Mouse (Mus musculus): ENCODE measurements around the gene Erbb4.

Erbb4 gene

DNA sequence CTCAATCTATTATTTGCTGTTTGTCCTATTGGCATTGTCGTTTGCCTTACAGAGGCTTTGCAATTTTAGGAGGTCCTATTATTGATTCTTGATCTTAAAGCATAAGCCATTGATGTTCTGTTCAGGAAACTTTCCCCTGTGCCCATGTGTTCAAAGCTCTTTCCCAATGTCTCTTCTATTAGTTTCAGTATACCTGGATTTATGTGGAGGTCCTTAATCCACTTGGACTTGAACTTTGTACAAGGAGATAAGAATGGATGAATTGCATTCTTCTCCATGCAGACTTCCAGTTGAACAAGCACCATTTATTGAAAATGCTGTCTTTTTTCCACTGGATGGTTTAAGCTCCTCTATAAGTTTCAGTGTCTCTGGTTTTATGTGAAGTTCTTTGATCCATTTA lies 536.9 kb downstream of the Erbb4 start:
- no peak for DNase-seq (ENCODE audit: low read depth, low spot score)

DNA sequence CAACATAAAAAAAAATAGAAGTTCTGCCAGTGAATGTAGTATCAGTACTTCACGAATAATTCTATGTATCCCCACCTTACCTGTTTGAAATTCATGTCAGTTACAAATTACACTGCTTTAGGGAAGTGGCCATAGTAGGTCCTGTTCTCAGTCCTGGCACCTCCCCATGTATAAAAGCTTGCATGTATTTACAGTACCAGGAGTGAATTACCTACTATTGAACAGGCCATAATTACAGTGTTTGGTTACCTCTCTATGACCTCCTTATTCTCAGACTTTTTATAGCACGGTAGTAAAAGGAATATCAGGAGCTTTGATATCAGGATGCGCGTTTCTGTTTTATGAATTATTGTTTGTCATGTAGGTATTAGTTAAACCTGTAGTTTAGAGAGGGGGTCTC lies 564.9 kb downstream of the Erbb4 start:
- DNase-seq (ENCODE audit: low read depth, low spot score) = no peak

DNA sequence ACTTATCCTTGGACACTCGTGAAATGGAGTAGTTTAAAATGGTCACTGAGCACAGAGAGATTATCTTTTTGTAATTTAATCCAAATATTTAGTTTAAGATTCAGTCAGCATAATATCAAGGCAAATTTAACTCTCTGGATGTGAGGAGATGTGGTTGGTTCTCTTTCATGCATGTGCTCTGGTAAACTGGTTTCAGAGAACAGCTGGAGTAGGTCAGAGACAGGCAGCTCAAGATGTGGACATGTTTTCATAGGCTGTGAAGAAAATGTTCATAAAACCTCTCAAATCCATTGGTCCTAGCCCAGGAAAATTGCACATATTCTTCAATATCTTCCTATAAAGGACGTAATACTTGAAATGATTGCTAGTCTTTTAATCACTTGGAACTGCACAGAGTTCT lies 590.0 kb downstream of the Erbb4 start:
- no peak for DNase-seq (ENCODE audit: low read depth, low spot score)

GRCm38 (mm10) chr1:68503873-68504272 lies 604.0 kb downstream of the Erbb4 start:
- DNase-seq (ENCODE audit: low read depth, low spot score) = no peak

- DNase-seq (ENCODE audit: low read depth, low spot score) = peak; percentile 25
These were observed 606.3 kb downstream of the Erbb4 start for GRCm38 (mm10) chr1:68501561-68501960.

GRCm38 (mm10) chr1:68466390-68466960 lies 641.4 kb downstream of the Erbb4 start:
- no peak for DNase-seq (ENCODE audit: low read depth, low spot score)

DNA sequence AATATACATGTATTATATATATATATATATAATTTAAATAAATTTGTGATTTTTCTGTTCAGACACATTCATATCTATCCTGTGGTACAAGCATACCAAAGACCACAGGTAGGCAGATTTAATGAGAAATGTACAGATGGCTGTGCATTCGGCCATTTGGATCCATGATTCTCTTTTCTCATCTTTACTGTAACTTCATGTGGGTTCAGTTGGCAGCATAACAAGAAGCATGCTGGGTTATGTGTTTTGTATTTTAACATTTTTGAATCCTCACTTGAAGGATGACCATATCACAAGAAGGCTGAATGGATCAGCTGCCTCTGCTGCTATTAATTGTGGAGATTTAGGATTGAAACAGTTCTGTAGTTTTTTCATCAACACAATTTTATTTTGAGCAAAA lies 656.6 kb downstream of the Erbb4 start:
- DNase-seq (ENCODE audit: low read depth, low spot score) = no peak

DNA sequence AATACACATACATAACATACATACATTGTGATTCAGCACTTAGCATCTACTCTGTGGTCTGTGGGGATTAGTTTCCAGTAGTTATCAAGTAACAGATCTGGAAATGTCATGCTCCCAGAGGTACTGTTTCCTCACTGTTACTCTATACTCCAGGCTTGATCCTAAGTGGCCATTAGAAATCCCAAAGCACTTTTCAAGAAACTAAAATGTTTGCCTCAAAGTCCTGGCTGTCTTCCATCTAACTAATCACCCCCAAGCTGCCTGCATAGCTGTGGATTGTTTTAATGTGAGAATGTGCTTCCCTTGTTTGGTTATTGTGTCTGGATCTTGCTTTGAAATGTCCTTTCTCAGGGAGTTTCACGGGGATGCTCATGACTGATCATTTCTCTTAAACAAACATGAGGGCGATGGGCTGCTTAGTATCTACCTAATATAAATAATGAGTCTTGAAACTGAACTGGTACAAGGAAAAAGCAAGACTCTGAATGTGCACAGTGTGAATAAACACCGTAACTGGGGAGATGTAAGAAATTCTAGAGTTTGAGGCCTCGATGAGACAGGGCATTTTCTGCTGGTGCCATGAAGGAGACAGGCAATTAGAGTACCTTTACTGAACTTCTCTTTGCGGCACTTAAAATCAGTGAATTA lies 683.4 kb downstream of the Erbb4 start:
- no peak for DNase-seq (ENCODE audit: low read depth, low spot score)

- no peak for DNase-seq (ENCODE audit: low read depth, low spot score)
These were observed 706.7 kb downstream of the Erbb4 start for GRCm38 (mm10) chr1:68401204-68401603.

DNA sequence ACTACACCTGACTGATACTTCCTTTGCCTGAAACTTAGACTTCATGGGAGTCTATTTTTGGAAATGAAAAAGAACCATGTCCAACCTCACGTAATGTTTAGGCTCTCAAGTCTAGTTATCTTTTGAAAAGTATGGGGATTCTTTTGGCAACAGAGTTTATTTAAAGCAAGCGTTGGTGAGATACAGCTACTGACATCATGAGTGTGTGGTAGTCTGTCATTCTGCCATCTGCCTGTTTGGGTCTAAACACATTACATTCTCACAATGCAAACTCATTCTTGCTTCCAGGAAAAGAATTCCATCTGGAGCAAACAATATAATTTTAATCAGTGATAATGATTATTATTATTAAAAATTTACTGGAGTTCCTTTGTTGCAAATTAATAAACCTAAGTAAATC lies 736.3 kb downstream of the Erbb4 start:
- DNase-seq (ENCODE audit: low read depth, low spot score) = no peak

- DNase-seq (ENCODE audit: low read depth, low spot score) = no peak
These were observed 774.1 kb downstream of the Erbb4 start for GRCm38 (mm10) chr1:68333714-68334113.

DNA sequence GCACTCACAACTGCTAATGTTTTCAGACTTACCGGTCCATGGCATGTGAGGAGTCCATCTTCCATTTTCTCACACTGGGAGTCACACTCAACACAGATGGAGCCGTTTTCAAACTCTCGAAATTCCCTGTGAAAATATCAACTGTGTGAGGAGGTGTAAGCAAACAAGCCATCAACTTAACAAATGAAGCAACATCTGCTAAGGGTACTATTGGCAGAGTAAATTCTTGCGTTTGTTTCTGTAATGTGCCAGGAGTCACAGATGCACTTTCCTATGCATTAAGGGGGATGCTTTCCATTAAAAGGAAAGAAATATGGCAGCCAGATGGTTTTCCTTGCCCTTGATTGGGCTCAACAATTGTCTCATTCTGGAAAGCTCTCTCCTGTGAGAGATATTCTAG lies 802.0 kb downstream of the Erbb4 start:
- no peak for DNase-seq (ENCODE audit: low read depth, low spot score)

DNA sequence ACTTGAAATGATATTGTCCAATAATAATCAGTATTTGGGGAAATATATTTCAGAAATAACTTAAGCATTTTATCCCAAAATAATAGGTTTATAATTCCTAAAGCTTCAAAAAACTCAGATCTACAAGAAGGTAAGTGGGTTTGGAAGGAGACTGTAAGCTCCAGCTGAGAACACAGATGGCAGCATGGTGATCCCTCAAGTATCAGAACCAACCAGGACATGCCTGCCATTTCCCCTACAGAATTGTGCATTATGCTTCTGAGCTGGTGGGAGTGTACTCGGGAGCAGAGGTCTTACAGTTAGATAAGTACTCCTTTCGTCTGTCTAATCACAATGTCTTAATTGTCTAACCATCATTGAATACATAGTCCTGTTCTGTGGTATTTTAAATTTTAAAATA lies 823.4 kb downstream of the Erbb4 start:
- DNase-seq (ENCODE audit: low read depth, low spot score) = no peak

GRCm38 (mm10) chr1:68275819-68276218 lies 832.0 kb downstream of the Erbb4 start:
- DNase-seq (ENCODE audit: low read depth, low spot score) = no peak

- no peak for DNase-seq (ENCODE audit: low read depth, low spot score)
These were observed 929.3 kb downstream of the Erbb4 start for GRCm38 (mm10) chr1:68178580-68178979.

GRCm38 (mm10) chr1:68155253-68155652 lies 952.6 kb downstream of the Erbb4 start:
- no peak for DNase-seq (ENCODE audit: low read depth, low spot score)

DNA sequence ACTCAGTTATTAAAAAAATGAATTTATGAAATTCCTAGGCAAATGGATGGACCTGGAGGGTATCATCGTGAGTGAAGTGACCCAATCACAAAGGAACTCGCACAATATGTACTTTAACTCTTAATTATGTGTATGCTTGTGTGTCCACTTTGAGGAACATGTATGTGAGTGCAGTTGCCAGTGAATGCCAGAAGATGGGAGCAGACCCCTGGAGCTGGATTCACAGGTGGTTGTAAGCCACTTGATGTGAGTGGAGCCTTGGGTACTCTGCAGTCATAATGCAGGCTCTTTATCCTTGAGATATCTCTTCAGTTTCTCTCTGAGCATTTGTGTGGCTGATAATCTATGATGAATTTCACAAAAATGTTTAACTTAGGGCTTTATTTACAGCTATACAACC lies 957.3 kb downstream of the Erbb4 start:
- DNase-seq (ENCODE audit: low read depth, low spot score) = no peak

DNA sequence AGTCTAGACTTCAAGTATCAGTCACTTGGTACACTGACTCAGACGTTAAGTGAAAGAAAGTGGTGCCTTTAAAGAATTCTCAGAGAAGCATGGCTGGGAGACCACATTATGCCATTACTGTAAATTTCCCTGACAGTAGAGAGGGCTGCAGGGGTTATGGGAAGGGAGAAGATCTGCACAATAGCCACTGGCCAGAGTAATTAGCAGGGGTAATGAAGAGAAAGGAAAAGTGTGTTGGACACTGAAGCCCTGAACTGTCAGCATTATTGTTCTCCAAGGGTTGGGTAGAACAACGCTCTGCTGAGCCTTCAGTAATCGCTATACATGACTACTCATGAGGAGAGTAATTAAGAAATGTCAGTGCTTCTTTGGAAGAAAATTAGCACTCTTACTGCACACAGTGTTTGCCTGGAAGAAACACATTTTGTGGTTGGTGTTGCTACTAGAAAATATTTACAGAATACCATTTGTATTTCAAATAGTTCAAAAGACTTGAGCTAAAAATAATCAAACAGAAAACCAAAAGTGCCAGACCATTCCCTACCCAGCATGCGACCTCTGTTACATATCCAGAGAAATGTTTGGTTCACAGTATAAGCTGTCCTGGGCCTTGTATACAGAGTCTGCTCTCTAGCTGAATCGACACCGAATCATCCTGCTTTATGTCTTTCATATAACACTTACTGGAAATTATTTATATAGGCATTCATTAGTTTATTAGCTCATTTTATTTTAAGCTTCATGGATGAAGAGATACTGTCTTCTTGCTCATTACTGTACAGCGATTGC lies 965.1 kb downstream of the Erbb4 start:
- no peak for DNase-seq (ENCODE audit: low read depth, low spot score)

- DNase-seq (ENCODE audit: low read depth, low spot score) = no peak
These were observed 972.9 kb downstream of the Erbb4 start for GRCm38 (mm10) chr1:68134943-68135342.

- no peak for DNase-seq (ENCODE audit: low read depth, low spot score)
These were observed 973.4 kb downstream of the Erbb4 start for GRCm38 (mm10) chr1:68134450-68134849.

DNA sequence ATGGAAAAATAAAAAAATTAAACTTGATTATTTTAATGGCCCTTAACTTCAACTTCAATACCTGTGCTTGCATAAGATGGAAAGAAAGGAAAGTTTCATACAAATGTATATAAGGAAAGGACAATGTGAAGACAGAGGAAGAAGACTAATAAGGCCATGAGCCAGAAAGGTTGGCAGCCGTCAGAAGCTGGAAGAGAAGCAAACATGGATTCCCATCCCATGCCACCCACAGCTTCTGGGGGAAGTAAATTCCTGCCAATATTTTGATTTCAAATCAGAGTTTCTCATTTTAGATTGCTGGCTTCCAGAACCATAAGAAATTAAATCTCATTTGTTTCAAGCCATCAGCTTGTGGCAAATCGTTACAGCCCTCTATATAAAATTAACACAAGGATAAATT lies 984.3 kb downstream of the Erbb4 start:
- no peak for DNase-seq (ENCODE audit: low read depth, low spot score)

DNA sequence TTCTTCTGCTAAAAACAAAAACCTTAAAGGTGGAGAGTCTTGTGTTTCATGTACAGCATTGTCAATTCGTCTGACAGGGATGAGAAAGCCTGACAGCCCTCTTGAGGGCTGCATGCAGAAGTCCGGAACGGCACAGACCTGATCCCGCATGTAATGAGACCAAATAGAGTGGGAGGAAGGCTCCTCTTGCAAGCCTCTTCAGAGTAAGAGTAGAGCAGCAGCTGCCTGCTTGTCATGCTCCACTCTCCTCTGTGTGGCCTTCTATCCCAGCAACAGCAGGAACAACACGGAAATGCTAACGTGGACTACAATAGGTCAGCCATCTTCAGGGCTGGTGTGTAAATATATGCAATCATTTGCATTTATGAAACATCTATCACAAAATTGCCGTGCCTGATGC lies 987.5 kb downstream of the Erbb4 start:
- no peak for DNase-seq (ENCODE audit: low read depth, low spot score)

DNA sequence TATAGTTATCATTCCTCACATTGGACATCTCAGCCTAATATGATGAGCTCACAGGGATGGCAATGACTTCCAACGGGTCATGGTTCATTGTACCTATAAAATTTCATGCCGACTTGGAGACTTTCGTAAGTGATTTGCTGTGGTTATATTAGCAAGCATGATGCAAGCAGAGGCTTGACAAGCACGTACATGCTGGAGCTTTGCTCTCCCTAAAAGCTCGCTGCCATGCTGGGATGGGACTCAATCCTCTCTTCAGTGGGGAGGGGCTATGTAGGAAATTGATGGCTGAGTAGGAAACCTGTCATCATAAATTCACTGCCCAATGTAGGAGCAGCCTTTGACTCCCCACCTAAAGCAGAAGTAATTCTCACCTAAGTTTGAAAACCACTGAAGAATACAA lies 992.1 kb downstream of the Erbb4 start:
- DNase-seq (ENCODE audit: low read depth, low spot score) = no peak
